Mouse (Mus musculus) urinary bladder, postnatal 14 days (tissue): Measurements from ENCODE around the gene Il5ra.

Source experiments
- DNase-seq: peaks from one replicate; pipeline ENCODE4 v3.0.0; 2021; ENCODE audit warnings: low spot score

Gene Il5ra

DNA sequence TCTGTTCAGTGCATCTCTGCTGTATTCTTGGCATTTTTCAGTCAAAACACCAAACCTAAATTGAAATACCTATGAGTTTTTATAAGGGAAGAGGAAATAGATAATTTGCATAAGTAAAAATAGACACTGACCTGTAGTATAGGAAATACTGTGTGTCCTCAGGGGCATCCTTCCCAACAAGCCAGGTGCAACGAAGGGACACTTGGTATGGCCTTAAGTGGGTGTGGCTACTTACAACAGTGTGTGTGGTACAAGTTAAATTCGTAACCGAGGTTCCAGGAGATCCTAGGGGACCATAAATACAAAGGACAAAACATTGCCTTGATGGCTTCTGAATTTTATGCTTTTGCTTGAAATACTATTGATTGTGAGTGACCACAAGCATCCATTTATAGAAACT, 10.6 kb downstream of the Il5ra start:
- DNase-seq = no peak

DNA sequence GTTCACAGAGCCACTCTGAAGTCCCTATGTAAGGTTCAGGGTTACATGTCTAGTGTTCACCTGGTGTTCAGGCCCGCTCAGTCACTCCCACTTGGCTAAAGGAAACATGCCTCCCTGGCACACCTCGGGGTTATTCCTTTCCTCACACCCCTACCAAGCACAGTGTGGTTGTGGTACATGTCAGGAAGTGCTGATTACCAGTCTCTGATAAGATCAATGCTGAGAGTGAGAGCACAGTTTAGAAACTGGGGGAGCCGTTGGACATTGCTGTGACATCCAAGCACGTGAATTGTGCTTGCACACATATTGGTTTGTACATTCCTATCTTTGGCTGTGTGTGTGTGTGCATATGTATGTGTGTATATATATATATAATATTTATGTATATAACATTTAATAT, 16.3 kb downstream of the Il5ra start:
- DNase-seq = no peak

DNA sequence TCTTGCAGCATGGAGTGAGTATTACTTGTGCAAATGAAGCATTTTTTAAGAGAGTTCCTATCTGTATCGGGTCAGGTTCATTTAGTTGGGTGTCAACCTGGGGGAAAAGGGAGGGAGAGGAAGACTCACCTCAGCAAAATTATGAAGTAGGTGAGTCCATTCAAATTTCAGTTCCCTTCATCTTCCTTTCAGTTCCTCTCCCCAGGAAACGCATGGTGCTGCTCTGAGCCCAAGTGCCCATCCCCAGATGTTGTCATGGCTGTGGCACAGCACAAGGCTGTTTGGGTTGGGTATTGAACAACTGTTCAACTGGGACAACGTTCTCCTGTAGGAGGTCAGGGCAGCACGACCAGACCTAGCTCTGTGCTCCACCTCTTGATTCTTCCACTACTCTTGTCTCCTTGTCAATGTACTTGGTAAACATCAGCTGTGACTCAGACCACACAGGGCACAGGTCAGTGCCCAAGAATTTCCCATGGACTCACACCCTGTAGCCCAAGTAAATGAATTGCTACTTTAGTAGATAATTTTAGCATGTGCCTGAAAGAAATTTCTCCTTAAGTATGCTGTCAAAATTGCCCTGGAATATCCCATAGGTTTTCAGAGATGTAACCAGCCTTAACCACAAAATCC, 19.0 kb downstream of the Il5ra start:
- no peak for DNase-seq

DNA sequence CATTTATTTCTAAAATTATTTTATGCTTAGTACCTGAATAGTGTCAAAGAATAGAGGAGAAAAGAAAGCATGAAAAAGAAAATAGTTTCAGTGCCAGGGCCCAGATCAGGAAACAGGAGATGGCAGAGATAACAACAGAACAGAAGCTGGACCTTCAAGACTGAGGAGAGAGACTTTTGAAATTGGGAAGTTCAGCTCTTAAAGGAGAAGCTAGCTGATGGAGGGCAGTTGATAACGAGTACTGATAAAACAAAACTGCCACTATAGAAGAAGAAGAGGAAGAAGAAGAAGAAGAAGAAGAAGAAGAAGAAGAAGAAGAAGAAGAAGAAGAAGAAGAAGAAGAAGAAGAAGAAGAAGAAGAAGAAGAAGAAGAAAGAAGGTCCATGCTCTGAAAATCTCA, 21.1 kb downstream of the Il5ra start:
- DNase-seq = no peak

DNA sequence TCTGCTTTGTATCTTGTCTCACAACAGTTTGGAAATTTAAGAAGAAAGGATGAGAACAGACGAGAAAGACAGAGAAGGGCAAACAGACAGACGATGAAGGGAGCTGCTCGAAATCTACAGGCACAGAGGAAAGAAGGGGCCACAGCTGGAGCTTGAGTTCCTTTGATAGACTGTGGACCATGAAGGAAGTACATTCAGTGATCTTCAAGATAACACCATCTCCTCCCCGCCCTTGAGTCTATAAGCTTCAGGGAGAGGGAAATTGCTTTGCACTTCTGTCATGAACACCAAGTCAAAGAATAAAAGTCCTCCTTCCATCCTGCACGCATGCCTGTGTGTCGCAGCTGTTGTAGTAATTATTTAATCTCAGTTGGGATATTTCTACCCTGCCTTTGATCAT, 22.8 kb downstream of the Il5ra start:
- no peak for DNase-seq

DNA sequence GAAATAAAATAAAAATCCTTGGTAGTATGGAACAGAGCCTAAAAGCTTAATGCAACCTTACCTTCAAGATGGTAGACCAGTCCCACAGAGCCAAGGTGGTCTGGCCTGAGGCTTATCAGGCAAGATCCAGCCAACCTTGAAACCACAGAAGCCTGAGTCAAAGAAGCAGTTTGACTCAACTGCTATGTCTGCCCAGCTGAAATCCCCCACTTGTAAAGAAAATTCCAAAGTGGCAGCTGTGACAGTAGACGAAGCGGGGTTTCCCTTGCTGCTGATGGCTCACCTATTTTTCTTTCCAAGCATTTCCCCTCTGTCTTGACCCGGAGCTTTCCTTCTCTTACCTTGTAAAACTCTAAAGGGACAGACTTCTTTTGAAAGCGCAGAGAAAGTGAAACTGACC, 23.2 kb downstream of the Il5ra start:
- DNase-seq = no peak

DNA sequence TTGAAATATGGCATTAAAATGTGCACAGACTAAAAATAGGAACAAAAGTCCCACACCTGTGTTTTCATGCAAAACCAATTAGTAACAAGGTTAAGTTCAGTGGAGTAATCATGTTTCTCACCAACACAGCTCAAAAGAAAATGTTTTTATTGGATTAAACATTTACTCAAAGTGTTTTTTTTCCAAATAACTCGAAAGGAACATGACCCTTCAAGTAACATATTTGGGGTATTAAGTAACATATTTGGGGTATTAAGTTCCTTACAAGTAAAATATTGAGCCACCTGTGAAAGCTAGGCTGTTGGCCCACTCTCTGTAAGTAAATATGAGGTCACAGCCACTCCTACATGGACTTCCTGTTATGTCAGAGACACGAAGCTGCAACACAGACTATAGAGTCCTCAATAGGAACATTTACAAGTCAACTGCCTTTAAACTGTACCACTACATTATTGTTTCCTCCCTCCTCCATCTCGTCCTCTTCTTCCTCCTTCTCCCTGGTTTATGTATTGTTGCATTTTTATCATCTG, 43.3 kb downstream of the Il5ra start:
- DNase-seq = no peak

DNA sequence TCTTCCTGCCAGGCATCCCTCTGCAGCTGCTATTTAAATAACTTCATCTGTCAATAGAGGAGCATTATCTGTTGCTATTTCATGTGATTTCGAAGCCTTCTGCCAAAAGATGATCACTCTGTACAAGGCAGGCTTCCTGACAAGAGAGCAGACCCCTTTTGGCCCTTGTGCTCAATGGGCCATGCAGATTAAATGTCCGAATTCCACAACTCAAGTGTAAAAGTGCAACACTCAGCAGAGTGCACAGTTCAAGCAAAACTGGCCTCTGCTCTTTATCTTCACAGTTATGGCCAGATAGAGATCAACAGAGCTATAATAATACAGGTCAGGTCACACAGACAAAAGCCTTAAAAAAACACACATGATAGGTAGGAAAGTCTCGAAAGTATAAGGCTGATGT, 46.9 kb downstream of the Il5ra start:
- no peak for DNase-seq

DNA sequence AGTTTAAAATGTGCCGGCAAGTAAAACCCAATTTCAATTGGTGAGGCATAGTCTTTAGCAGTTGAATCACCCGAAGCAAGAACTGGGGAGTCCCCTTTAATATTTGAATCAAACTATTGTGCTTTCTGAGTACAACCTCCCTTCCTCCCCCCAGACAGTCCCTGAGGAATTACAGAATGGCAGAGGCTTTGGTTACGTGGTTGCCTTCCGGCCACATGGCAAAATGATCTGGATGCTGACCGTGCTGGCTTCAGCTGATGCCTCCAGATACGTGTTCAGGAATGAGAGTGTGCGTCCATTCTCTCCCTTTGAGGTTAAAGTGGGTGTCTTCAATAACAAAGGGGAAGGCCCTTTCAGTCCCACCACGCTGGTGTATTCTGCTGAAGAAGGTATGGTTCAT, 73.3 kb downstream of the Il5ra start:
- no peak for DNase-seq

DNA sequence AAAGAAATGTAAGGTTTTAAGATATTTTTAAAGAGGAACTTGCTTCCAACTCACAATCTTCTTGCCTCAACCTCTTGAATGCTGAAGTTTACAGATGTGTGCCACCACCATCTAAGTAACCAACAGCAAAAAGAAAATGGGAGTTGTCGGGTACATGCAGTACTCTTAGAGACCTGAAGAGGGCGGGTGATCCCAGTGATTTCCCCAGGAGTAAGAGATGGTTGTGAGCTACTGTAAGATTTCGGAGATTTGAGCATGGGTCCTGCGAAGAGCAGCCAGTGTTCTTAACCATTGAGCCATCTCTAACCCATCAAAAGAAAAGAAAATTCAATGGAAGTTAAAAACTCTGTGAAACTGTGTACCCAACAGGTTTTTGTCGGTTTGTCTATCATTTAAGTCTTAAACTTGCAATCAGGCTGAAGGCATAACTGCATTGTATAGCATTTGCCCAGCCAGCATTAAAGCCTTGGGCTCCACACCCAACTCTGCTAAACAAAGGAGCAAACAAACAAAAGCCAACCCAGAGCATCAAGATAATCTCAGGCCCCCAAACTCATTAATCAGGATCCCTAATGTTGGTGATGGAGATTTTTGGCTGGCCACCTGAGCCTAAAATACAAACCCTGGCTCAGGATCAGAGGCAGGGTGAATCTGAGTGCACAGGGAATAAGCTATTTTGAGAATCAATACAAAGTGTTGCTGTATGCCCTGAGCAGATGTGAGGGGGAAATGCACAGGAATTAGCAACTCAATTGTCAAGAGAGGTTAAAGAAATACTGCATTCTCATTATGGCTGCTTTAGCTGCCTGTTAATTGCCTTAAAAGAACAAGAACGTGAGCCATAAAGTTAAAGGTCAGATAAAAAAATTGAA, 84.8 kb downstream of the Il5ra start:
- DNase-seq = peak; percentile 48
